Mouse (Mus musculus): ENCODE results near the gene Rabl2. TPM values are rescaled to one million over a fixed set of nuclear protein-coding genes. Genes with fewer than 3 reads are reported as not detected.
A peak's percentile ranks its signal among the peaks of the same experiment; 100 is the strongest.

Rabl2 gene
- total RNA-seq, 2 experiments from 2014 or later = 29.6 to 29.9 TPM

GRCm38 (mm10) chr15:89544171-89544570, 47.6 kb downstream of the Rabl2 start:
- TF ChIP-seq CTCF (conservative IDR thresholded peaks at IDR 0.05) = no peak
- no peak overlapping the region for H3K27ac ChIP-seq
- no peak overlapping the region for H3K4me3 ChIP-seq
- DNase-seq (ENCODE audit: low spot score in 2 of 2) = no peak

DNA sequence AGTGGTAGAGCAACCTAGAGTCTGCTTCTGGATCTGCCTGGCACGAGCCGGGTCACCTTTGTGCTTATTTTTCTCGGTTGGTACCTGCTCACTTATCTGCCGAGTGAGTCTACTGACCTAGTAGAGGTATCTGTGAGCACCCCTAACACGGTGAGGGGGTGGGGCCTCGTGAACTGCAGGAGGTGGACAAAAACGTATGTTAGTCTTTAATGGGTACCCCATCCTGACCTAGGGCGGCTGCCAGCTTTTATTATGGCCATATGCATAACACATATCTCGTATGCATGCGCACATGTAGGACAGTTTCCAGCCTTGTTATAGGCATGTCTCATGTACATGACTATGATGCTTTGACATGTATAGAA, 57.9 kb downstream of the Rabl2 start:
- Histone ChIP-seq H3K27ac (peak overlapping the region; percentile 90), H3K4me3 (peak overlapping the region; percentile 60)
- TF ChIP-seq CTCF (conservative IDR thresholded peaks at IDR 0.05) = no peak
- no peak for DNase-seq (ENCODE audit: low spot score in 2 of 2)

- peak overlapping the region; percentile 90 for H3K27ac ChIP-seq
- TF ChIP-seq CTCF (conservative IDR thresholded peaks at IDR 0.05) = no peak
- H3K4me3 ChIP-seq = peak overlapping the region; percentile 60
- DNase-seq (ENCODE audit: low spot score in 2 of 2) = no peak
Observed at GRCm38 (mm10) chr15:89532924-89533842, 58.5 kb downstream of the Rabl2 start.

Other genes with a start within 250 kb of the Rabl2 start
- gene Lmf2, start 236.3 kb downstream of the Rabl2 start, total RNA-seq (2021) = 10 to 100 TPM; 14.8 to 20.0 TPM
- 100 to 1,000 TPM in 1 of 2 experiments, 10 to 100 TPM in 1; 97.6 to 101 TPM for gene Ncaph2, start 236.2 kb downstream of the Rabl2 start, total RNA-seq (2021)
- 10 to 100 TPM; 28.7 to 33.3 TPM for gene Sco2, start 218.1 kb downstream of the Rabl2 start, total RNA-seq (2021)
- gene Tymp, start 214.9 kb downstream of the Rabl2 start, total RNA-seq (2021) = 1 to 10 TPM; 1.3 TPM
- gene Odf3b, start 212.6 kb downstream of the Rabl2 start, total RNA-seq (2021) = 1 to 10 TPM; 1.9 to 2.9 TPM
- under 1 TPM; 0.59 to 0.71 TPM for gene Klhdc7b, start 207.0 kb downstream of the Rabl2 start, total RNA-seq (2021)
- gene Syce3, start 181.4 kb downstream of the Rabl2 start, total RNA-seq (2021) = not detected
- 1 to 10 TPM; 1.3 to 3.1 TPM for gene Cpt1b, start 166.1 kb downstream of the Rabl2 start, total RNA-seq (2021)
- 1 to 10 TPM; 1.8 to 3.4 TPM for gene C730034F03Rik, start 162.3 kb downstream of the Rabl2 start, total RNA-seq (2021)
- under 1 TPM in 1 of 2 experiments, not detected in 1; 0.66 TPM for gene Gm44502, start 162.2 kb downstream of the Rabl2 start, total RNA-seq (2021)
- 10 to 100 TPM; 38.9 to 48.2 TPM for gene Chkb, start 162.0 kb downstream of the Rabl2 start, total RNA-seq (2021)
- gene Mapk8ip2, start 138.0 kb downstream of the Rabl2 start, total RNA-seq (2021) = 100 to 1,000 TPM; 254 to 279 TPM
- 10 to 100 TPM; 29.2 to 31.4 TPM for gene Arsa, start 114.5 kb downstream of the Rabl2 start, total RNA-seq (2021)
- 100 to 1,000 TPM; 243 to 251 TPM for gene Shank3, start 92.3 kb downstream of the Rabl2 start, total RNA-seq (2021)
- 1 to 10 TPM in 1 of 2 experiments, under 1 TPM in 1; 0.92 to 1.3 TPM for gene Acr, start 23.6 kb downstream of the Rabl2 start, total RNA-seq (2021)
- 10 to 100 TPM; 20.6 to 22.3 TPM for gene Syt10, start 249.9 kb upstream of the Rabl2 start, total RNA-seq (2021)